Comparison of ENCODE assay signal across 8 mouse cellular contexts in genomic region chr8:70538024-70538579, GRCm38 (mm10). TPM values are rescaled to one million over a fixed set of nuclear protein-coding genes. Genes with fewer than 3 reads are reported as not detected.
DNase-seq lines count a peak whose midpoint lies in the region; ATAC-seq lines count a peak whose summit lies in the region.

No protein-coding gene starts in this region.

- peak; percentile 62 for DNase-seq in CD4-positive helper T cell, adult 2 months (ENCODE audit: low read depth, low spot score)
- peak; percentile 77 for DNase-seq in adrenal gland, postnatal 10 days
- peak; percentile 82 for DNase-seq in kidney, postnatal 14 days
- peak; percentile 84 to 90 for DNase-seq in lung, postnatal 4 days
- peak; percentile 73 for DNase-seq in skeletal muscle tissue, adult 2 months (ENCODE audit: low read depth, low spot score)
- no peak for DNase-seq in c-Kit-positive CD71-positive TER-119-positive erythroid progenitor cells, embryonic 14.5 days (ENCODE audit: low spot score)

- H3K27ac ChIP-seq in embryonic facial prominence, embryonic 15.5 days (replicated peaks), result peak overlapping the region; percentile 84
- peak overlapping the region; percentile 96 for H3K27ac ChIP-seq in heart, embryonic 15.5 days

- 14% methylated on average over 24 of the region's 24 CpGs for WGBS in embryonic facial prominence, embryonic 15.5 days
- WGBS in heart, embryonic 15.5 days, result 14% methylated on average over 24 of the region's 24 CpGs

- ATAC-seq in embryonic facial prominence, embryonic 15.5 days (ENCODE audit: insufficient number of reproducible peaks, low FRiP score, low TSS enrichment, low read depth), result no peak
- ATAC-seq in heart, embryonic 15.5 days (replicated peaks; ENCODE audit: insufficient number of reproducible peaks, insufficient read depth, low FRiP score, low read depth), result no peak

- H3K4me1 ChIP-seq in embryonic facial prominence, embryonic 15.5 days, result peaks cover 28% of the 10 kb centered on the region
- H3K4me1 ChIP-seq in heart, embryonic 15.5 days (replicated peaks), result peaks cover 34% of the 10 kb centered on the region

- peak overlapping the region; percentile 31 for H3K9ac ChIP-seq in embryonic facial prominence, embryonic 15.5 days
- peak overlapping the region; percentile 58 for H3K9ac ChIP-seq in heart, embryonic 15.5 days

- H3K9me3 ChIP-seq in embryonic facial prominence, embryonic 15.5 days (replicated peaks), result no peaks in the 10 kb centered on the region
- H3K9me3 ChIP-seq in heart, embryonic 15.5 days (replicated peaks), result no peaks in the 10 kb centered on the region

- peak overlapping the region; percentile 80 for H3K4me2 ChIP-seq in embryonic facial prominence, embryonic 15.5 days (replicated peaks)
- H3K4me2 ChIP-seq in heart, embryonic 15.5 days, result peak overlapping the region; percentile 93

- peak overlapping the region; percentile 91 for H3K4me3 ChIP-seq in embryonic facial prominence, embryonic 15.5 days (replicated peaks)
- H3K4me3 ChIP-seq in heart, embryonic 15.5 days, result peak overlapping the region; percentile 89

- H3K36me3 ChIP-seq in embryonic facial prominence, embryonic 15.5 days, result peaks cover 44% of the 10 kb centered on the region
- peaks cover 32% of the 10 kb centered on the region for H3K36me3 ChIP-seq in heart, embryonic 15.5 days

- no peaks in the 10 kb centered on the region for H3K27me3 ChIP-seq in embryonic facial prominence, embryonic 15.5 days
- no peaks in the 10 kb centered on the region for H3K27me3 ChIP-seq in heart, embryonic 15.5 days

RNA-seq across cellular contexts. Expression of gene Ell, which starts 1.2 kb away (rescaled TPM):
- 10 to 100 TPM; 22.2 to 26.3 TPM for total RNA-seq in adrenal gland, postnatal 10 days (2021)
- polyA plus RNA-seq in embryonic facial prominence, embryonic 15.5 days (2015; fragmentation: Nextera tagmentation; extraction: Ambion mirVana), result 19.6 and 22.7 TPM in 2 replicates
- polyA plus RNA-seq in heart, embryonic 15.5 days (2015; fragmentation: Nextera tagmentation; extraction: Ambion mirVana), result 10.8 and 15.0 TPM in 2 replicates

RNA-seq across cellular contexts. Expression of gene Kxd1, which starts 10.3 kb away (rescaled TPM):
- 10 to 100 TPM; 84.0 to 97.4 TPM for total RNA-seq in adrenal gland, postnatal 10 days (2021)
- 57.7 and 59.1 TPM in 2 replicates for polyA plus RNA-seq in embryonic facial prominence, embryonic 15.5 days (2015; fragmentation: Nextera tagmentation; extraction: Ambion mirVana)
- 64.5 and 68.8 TPM in 2 replicates for polyA plus RNA-seq in heart, embryonic 15.5 days (2015; fragmentation: Nextera tagmentation; extraction: Ambion mirVana)

RNA-seq across cellular contexts. Expression of gene Fkbp8, which starts 10.6 kb away (rescaled TPM):
- 100 to 1,000 TPM; 226 to 250 TPM for total RNA-seq in adrenal gland, postnatal 10 days (2021)
- 310 and 324 TPM in 2 replicates for polyA plus RNA-seq in embryonic facial prominence, embryonic 15.5 days (2015; fragmentation: Nextera tagmentation; extraction: Ambion mirVana)
- 203 and 274 TPM in 2 replicates for polyA plus RNA-seq in heart, embryonic 15.5 days (2015; fragmentation: Nextera tagmentation; extraction: Ambion mirVana)

RNA-seq across cellular contexts. Expression of gene Uba52, which starts 27.5 kb away (rescaled TPM):
- total RNA-seq in adrenal gland, postnatal 10 days (2021), result 1,000 to 10,000 TPM; 1,751 to 1,916 TPM
- polyA plus RNA-seq in embryonic facial prominence, embryonic 15.5 days (2015; fragmentation: Nextera tagmentation; extraction: Ambion mirVana), result 940 and 1,016 TPM in 2 replicates
- polyA plus RNA-seq in heart, embryonic 15.5 days (2015; fragmentation: Nextera tagmentation; extraction: Ambion mirVana), result 684 and 768 TPM in 2 replicates

RNA-seq across cellular contexts. Expression of gene Rex1bd, which starts 31.6 kb away (rescaled TPM):
- total RNA-seq in adrenal gland, postnatal 10 days (2021), result 100 to 1,000 TPM; 121 to 130 TPM
- 155 and 174 TPM in 2 replicates for polyA plus RNA-seq in embryonic facial prominence, embryonic 15.5 days (2015; fragmentation: Nextera tagmentation; extraction: Ambion mirVana)
- polyA plus RNA-seq in heart, embryonic 15.5 days (2015; fragmentation: Nextera tagmentation; extraction: Ambion mirVana), result 116 and 117 TPM in 2 replicates
